Mouse (Mus musculus): ENCODE measurements around the gene Klhdc7a. TPM values are rescaled to one million over a fixed set of nuclear protein-coding genes. Genes with fewer than 3 reads are reported as not detected.
A peak's percentile ranks its signal among the peaks of the same experiment; 100 is the strongest.

Gene Klhdc7a
- polyA plus RNA-seq (2016; fragmentation: Nextera tagmentation; extraction: Ambion mirVana) = 0.11 and 0.22 TPM in 2 replicates

DNA sequence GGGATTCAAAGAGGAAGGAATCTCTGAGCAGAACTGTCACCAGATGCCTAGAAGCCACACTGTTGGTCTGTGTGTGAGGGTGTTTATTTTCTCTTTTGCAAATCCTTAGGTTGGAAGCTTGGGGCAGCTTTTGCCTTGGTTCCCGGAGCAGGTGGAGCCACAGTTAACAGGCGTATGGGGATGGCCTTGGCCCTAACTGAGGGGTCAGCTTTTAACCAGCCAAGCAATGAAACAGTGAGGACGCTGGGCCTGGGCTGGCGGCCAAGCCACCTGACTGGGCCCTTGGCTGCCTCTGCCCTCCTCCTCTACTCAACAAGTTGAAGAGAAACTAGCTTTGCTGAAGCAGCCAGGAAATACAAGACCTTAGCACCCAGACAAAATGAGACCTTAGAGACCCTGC, at the start of gene Klhdc7a:
Klhdc7a (minus strand) TSS at position 105 of the 400 bp plus-strand sequence.
- Histone ChIP-seq H3K9me3 (replicated peaks) (no peaks in the 10 kb centered on the region), H3K4me1 (peaks cover 31% of the 10 kb centered on the region), H3K27me3 (ENCODE audit: low read depth, poor library complexity, severe bottlenecking) (peaks cover 20% of the 10 kb centered on the region), H3K36me3 (no peaks in the 10 kb centered on the region), H3K4me3 (no peak within 1 kb of the TSS), H3K27ac (replicated peaks) (peak within 1 kb of the TSS; percentile 59)
- 44% methylated on average over 4 of the region's 4 CpGs for WGBS
- DNase-seq (ENCODE audit: low spot score) = no peak

DNA sequence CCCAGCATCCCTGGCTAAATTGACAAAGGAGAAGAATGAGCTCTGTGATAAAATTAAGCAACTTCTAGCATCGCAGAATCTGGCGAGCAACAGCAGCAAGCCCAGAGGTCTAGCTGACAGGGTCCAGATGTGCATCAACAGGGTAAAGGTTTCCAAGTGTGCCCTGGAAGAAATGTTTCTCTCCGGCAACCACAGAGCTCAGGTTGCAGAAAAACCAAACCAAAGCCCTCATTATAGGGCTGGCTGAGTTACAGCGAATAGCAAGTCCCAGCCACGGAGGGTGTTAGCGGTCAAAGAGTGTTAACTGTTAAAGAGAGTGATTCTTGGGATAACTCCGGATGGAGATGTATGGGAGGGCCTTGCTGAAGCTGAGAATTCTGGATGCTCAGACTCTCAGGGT, 48.1 kb upstream of the Klhdc7a start:
- 77% methylated on average over 7 of the region's 7 CpGs for WGBS
- H3K4me3 ChIP-seq = no peak overlapping the region
- H3K36me3 ChIP-seq = no peaks in the 10 kb centered on the region
- no peaks in the 10 kb centered on the region for H3K9me3 ChIP-seq (replicated peaks)
- peaks cover 2% of the 10 kb centered on the region; the same call in 1 of the 2 replicates for H3K27me3 ChIP-seq (ENCODE audit: low read depth, poor library complexity, severe bottlenecking)
- H3K27ac ChIP-seq (replicated peaks) = no peak overlapping the region
- no peak for DNase-seq (ENCODE audit: low spot score)
- H3K4me1 ChIP-seq = peaks cover 8% of the 10 kb centered on the region

DNA sequence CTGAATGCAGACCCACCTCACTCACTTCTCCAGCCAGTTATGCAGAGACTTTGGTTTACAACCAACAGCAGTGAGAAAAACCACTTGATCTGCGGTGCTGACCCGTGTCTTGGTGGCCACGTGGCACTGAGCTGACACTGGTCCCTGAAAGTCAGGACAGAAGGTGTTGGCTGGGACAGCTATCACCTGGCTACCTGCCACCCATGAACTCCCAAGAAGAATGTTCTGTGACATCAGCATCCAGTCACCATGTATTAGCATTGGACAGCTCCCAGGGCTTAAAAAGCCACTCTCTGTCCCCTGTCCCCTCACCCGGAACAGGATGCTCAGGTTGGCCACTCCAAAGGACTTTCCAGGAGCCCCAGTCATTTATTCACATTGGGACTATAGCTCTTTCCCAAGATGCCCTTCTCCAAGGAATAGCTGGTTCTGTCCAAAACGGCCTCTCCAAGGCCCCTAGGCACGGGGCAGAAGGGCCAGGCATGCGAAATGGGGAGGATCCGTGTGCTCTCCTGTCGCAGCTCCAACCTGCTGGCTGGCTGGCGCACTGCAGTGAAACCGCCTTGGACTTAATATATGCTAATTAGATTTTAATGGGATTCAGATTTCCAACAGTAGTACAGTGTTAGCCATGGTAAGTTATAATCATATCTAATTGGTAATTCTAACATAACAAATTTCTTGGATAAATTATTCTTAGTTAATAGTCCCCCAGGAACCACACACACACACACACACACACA, 43.1 kb upstream of the Klhdc7a start:
- no peak for DNase-seq (ENCODE audit: low spot score)
- peaks cover 17% of the 10 kb centered on the region for H3K4me1 ChIP-seq
- WGBS = 76% methylated on average over 11 of the region's 11 CpGs

DNA sequence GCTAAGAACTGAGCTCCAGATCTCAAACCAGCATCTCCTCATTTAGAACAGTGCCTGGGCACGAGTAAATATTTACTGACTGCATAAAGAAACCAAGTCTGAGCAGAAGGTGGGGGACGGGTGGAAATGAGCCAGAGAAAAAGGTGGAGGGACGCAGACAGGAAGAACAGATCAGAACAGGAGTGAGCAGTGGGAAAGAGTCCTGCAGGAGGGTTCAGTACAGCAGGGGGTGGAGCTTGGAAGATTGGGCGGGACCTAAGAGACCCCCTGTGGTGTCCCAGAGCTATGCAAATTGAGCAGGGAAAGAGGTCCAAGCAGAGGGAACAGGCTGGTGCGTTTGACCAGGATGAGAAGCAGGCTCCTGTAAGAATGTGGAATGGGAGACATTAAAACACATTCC, 37.1 kb upstream of the Klhdc7a start:
- 30% methylated on average over 5 of the region's 5 CpGs for WGBS
- Histone ChIP-seq H3K9me3 (replicated peaks) (no peaks in the 10 kb centered on the region), H3K4me3 (peak overlapping the region; percentile 49), H3K4me1 (peaks cover 51% of the 10 kb centered on the region), H3K27me3 (ENCODE audit: low read depth, poor library complexity, severe bottlenecking) (peaks cover 54% of the 10 kb centered on the region), H3K36me3 (no peaks in the 10 kb centered on the region), H3K27ac (replicated peaks) (peak overlapping the region; percentile 67)
- DNase-seq (ENCODE audit: low spot score) = no peak

More for the DNA sequence above, 43.1 kb upstream of the Klhdc7a start:
- Histone ChIP-seq H3K4me3 (no peak overlapping the region), H3K9me3 (replicated peaks) (no peaks in the 10 kb centered on the region), H3K36me3 (no peaks in the 10 kb centered on the region), H3K27ac (replicated peaks) (no peak overlapping the region), H3K27me3 (ENCODE audit: low read depth, poor library complexity, severe bottlenecking) (no peaks in the 10 kb centered on the region)

DNA sequence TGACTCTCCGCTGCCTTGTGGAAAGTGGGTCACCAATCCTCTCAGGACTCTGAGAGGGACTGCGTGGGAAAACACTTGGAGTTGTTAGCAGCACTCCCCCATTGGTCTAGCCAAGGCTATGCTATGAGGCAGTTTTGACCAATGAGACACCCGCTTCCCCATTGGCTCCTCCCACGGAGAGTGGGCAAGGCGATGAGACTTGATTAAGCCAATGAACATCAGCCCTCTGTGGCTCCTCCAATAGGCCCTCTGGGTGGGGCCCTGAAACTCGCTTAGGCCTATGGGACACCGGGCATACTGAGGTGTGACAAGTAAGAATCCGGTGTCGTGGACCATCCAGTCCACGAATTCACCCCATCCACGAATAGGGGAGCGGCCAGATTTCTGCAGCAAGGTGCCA, 36.3 kb upstream of the Klhdc7a start:
- DNase-seq (ENCODE audit: low spot score) = peak; percentile 62

DNA sequence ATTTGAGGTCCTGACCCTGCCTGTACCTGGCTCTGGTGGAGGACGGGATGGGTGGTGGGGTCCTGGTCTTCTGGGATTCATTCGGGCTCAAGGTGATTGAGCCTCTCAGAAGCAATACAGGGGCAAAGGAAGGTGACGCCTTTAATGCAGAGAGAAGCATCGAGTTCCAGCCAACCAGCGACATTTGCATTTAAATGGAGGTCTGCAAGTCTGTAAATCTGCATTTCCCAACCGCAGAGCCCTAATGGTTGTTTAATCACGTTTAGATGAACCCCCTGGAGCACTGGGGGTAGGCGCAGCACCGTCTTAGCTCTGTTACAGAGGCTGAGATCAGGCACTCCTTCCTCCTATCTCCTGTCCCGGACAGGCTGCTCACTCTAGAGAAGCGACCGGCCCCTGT, 34.2 kb upstream of the Klhdc7a start:
- Histone ChIP-seq H3K9me3 (replicated peaks) (peaks cover 8% of the 10 kb centered on the region; the same call in 1 of the 2 replicates), H3K4me3 (no peak overlapping the region), H3K36me3 (no peaks in the 10 kb centered on the region), H3K27ac (replicated peaks) (no peak overlapping the region), H3K27me3 (ENCODE audit: low read depth, poor library complexity, severe bottlenecking) (peaks cover 54% of the 10 kb centered on the region), H3K4me1 (peaks cover 69% of the 10 kb centered on the region)
- no peak for DNase-seq (ENCODE audit: low spot score)
- WGBS = 9% methylated on average over 12 of the region's 12 CpGs

More for the DNA sequence above, 36.3 kb upstream of the Klhdc7a start:
- 21% methylated on average over 12 of the region's 12 CpGs for WGBS
- Histone ChIP-seq H3K36me3 (no peaks in the 10 kb centered on the region), H3K4me1 (peaks cover 55% of the 10 kb centered on the region), H3K27ac (replicated peaks) (peak overlapping the region; percentile 67), H3K27me3 (ENCODE audit: low read depth, poor library complexity, severe bottlenecking) (peaks cover 54% of the 10 kb centered on the region), H3K4me3 (peak overlapping the region; percentile 49), H3K9me3 (replicated peaks) (no peaks in the 10 kb centered on the region)

DNA sequence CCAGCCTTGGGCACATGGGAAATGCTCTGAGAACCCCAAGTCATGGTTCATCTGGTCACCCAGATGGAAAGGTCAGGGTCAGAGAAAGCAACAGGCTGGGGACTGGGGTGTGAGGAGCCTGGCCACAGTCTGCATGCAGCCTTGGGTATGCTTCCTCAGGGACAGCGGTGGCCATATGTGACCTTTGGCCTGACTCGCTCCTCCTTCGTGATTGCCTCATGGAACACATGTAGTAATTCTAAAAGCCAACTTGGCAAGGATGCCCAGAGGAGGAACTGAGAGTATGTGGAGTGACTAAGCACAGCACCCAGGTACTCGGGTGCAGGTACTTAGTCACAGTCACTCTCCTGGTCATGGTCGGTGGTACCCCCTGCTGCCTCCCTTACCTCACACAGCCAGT, 33.1 kb upstream of the Klhdc7a start:
- WGBS = 77% methylated on average over 5 of the region's 5 CpGs
- peaks cover 54% of the 10 kb centered on the region for H3K27me3 ChIP-seq (ENCODE audit: low read depth, poor library complexity, severe bottlenecking)

DNA sequence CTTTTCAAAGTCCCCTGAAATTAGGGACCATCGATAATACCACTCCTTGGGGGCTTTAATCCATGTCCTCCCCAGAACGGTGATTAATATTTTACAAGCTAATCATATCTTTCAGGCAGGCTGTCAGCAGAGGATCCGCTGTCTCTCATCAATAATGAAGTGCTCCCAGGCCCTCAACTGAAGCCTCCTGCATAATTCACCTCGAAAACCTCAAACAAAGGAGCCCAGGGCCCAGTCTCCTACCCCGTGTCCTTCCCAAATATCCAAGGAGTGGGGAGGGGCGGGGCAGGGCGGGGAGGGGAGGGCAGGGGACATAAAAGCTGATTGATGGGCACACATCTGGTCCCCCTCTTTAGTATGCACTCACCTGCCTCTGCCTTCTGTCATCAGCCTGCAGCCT, 31.2 kb upstream of the Klhdc7a start:
- DNase-seq (ENCODE audit: low spot score) = no peak
- peaks cover 8% of the 10 kb centered on the region; the same call in 1 of the 2 replicates for H3K9me3 ChIP-seq (replicated peaks)
- no peak overlapping the region for H3K4me3 ChIP-seq
- peaks cover 64% of the 10 kb centered on the region for H3K4me1 ChIP-seq
- WGBS = 53% methylated on average over 7 of the region's 7 CpGs
- H3K36me3 ChIP-seq = no peaks in the 10 kb centered on the region
- H3K27ac ChIP-seq (replicated peaks) = 0 out of 2 replicates have a peak overlapping the region, but pooled peaks have one; percentile 14
- H3K27me3 ChIP-seq (ENCODE audit: low read depth, poor library complexity, severe bottlenecking) = peaks cover 37% of the 10 kb centered on the region

More for the DNA sequence above, 33.1 kb upstream of the Klhdc7a start:
- peaks cover 8% of the 10 kb centered on the region; the same call in 1 of the 2 replicates for H3K9me3 ChIP-seq (replicated peaks)
- no peaks in the 10 kb centered on the region for H3K36me3 ChIP-seq
- H3K27ac ChIP-seq (replicated peaks) = no peak overlapping the region
- no peak overlapping the region for H3K4me3 ChIP-seq
- no peak for DNase-seq (ENCODE audit: low spot score)
- H3K4me1 ChIP-seq = peaks cover 65% of the 10 kb centered on the region

DNA sequence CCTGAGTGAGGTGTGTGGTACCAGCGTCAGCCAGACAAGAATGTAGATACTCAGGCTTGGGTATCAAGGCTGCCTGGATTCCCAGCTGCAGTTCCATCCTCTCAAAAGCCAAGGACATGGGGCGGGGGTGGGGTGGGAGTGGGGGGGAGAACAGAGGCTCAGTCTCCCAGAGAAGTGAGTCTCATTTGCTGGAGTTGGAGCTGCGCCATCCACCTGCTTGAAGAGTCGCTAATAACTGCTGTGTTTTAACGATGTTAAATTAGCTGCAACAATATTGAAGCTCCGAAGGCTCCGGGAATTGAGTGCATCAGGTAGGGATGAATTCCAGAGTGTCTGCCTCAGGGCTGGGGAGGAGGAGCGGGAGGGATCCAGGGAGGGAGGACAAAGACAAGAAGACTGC, 27.8 kb upstream of the Klhdc7a start:
- Histone ChIP-seq H3K4me1 (peaks cover 56% of the 10 kb centered on the region), H3K27ac (replicated peaks) (peak overlapping the region; percentile 30; the same call in 1 of the 2 replicates), H3K36me3 (no peaks in the 10 kb centered on the region), H3K27me3 (ENCODE audit: low read depth, poor library complexity, severe bottlenecking) (peaks cover 3% of the 10 kb centered on the region; the same call in 1 of the 2 replicates), H3K4me3 (no peak overlapping the region), H3K9me3 (replicated peaks) (peaks cover 8% of the 10 kb centered on the region; the same call in 1 of the 2 replicates)
- no peak for DNase-seq (ENCODE audit: low spot score)
- 68% methylated on average over 8 of the region's 8 CpGs for WGBS

DNA sequence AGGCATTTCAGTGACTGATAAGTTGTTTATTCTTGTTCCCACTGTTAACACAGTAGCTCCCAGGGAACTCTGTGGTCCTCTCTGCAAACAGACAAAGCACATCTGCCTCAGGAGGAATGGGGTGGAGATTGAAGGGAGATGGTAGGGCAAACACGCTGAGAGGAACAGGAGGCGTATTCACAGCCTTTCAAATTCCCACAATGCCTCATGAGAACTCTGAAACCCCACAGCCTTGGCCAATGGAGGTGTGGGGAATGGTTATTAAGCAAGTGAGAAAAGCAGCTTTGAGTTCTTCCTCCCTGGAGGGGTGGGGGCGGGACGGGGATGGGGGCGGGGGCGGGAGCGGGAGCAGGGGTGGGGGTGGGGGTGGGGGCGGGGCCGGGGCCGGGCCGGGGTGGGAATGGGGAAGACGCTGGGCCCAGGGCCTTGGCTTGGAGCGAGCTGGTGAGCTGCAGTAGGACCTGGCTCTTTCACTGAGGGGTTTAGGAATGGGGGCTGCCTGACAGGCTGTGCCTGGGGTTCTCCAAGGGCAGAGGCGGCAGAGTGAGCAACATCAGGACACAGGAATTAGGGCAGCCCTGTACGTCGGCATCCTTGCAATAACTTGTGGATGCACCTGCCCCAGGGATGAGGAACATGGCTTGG, 25.4 kb upstream of the Klhdc7a start:
- H3K36me3 ChIP-seq = no peaks in the 10 kb centered on the region
- 17% methylated on average over 7 of the region's 16 CpGs for WGBS
- no peaks in the 10 kb centered on the region; the same call in 1 of the 2 replicates for H3K27me3 ChIP-seq (ENCODE audit: low read depth, poor library complexity, severe bottlenecking)
- H3K27ac ChIP-seq (replicated peaks) = peak overlapping the region; percentile 86
- peaks cover 42% of the 10 kb centered on the region for H3K4me1 ChIP-seq
- peak; percentile 53 for DNase-seq (ENCODE audit: low spot score)
- peak overlapping the region; percentile 36 for H3K4me3 ChIP-seq
- peaks cover 8% of the 10 kb centered on the region; the same call in 1 of the 2 replicates for H3K9me3 ChIP-seq (replicated peaks)

DNA sequence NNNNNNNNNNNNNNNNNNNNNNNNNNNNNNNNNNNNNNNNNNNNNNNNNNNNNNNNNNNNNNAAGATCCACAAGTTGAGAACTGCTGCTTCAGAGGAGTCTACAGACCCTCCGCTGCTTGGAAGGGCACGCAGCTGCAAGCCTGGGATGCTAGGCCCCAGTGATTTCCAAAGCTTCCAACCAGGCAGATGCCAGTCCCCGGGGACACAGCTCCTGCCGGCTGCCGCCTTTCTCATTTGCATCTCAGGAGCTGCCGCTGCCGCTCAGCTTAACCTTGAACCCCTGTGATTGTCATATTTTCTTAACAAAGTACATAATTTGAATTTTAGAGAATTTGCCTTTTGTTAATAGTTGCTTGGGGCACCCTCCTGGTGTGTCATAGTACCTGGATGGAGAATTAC, 19.1 kb upstream of the Klhdc7a start:
- Histone ChIP-seq H3K9me3 (replicated peaks) (no peaks in the 10 kb centered on the region), H3K4me3 (no peak overlapping the region), H3K27me3 (ENCODE audit: low read depth, poor library complexity, severe bottlenecking) (peaks cover 8% of the 10 kb centered on the region; the same call in 1 of the 2 replicates), H3K36me3 (no peaks in the 10 kb centered on the region), H3K27ac (replicated peaks) (peak overlapping the region; percentile 74), H3K4me1 (peaks cover 28% of the 10 kb centered on the region)
- WGBS = 10% methylated on average over 7 of the region's 7 CpGs
- no peak for DNase-seq (ENCODE audit: low spot score)

DNA sequence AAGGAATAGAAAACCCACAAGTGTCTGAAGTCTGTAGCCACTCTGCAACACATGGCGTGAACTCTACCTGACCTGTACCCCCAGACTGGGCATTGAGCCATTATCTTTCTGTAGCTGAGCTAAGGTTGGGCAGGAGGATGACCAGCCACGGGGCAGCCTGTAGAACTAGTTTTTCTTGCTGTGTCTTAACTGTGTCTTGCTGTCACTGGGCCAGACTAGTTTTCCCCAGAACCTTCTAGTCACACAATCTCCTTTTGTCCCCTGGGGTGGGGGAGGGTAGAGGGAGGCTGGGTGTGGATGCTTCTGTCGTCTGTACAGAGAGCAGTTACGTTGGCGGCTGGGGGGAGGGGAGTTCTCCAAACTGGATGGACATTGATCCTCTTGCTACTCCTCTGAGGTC, 10.9 kb upstream of the Klhdc7a start:
- DNase-seq (ENCODE audit: low spot score) = no peak
- Histone ChIP-seq H3K4me3 (no peak overlapping the region), H3K36me3 (no peaks in the 10 kb centered on the region), H3K4me1 (peaks cover 64% of the 10 kb centered on the region), H3K27ac (replicated peaks) (peak overlapping the region; percentile 82), H3K9me3 (replicated peaks) (no peaks in the 10 kb centered on the region), H3K27me3 (ENCODE audit: low read depth, poor library complexity, severe bottlenecking) (no peaks in the 10 kb centered on the region)
- 54% methylated on average over 5 of the region's 5 CpGs for WGBS

DNA sequence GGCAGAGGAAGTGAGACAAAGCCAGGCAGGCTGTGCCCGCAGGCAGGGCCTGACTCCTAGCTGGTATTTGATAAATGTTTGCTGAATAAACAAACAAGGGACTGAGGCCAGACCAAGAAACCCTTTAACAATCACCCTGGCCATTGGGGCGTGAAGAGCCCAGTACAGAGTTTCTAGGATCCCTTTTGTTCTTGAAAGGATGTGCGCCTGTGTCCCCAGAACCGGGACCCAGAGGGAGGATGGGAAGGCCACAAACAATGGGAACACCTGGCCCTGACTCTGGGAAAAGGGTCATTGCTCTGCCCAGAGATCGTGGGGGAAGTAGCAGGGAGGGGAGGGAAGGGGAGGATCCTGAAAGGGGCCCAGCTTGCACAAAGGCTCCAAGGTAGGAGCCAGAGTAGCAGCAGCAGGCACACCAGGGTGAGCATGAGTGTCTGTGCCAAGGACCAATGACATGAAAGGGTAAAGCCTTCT, 9.5 kb upstream of the Klhdc7a start:
- Histone ChIP-seq H3K27ac (replicated peaks) (peak overlapping the region; percentile 82), H3K9me3 (replicated peaks) (no peaks in the 10 kb centered on the region), H3K27me3 (ENCODE audit: low read depth, poor library complexity, severe bottlenecking) (no peaks in the 10 kb centered on the region), H3K4me1 (peaks cover 60% of the 10 kb centered on the region), H3K36me3 (no peaks in the 10 kb centered on the region), H3K4me3 (no peak overlapping the region)
- peak; percentile 57 for DNase-seq (ENCODE audit: low spot score)
- 9% methylated on average over 5 of the region's 5 CpGs for WGBS

All from midbrain, embryonic 10.5 days (tissue).